Mouse (Mus musculus) ES-Bruce4 (cell line): Measurements from ENCODE around the gene Fxyd5.

ENCODE experiments used
- CTCF ChIP-seq: IDR thresholded peaks from one replicate; pipeline ENCODE4 v1.8.1; 2011; ENCODE audit warnings: low read depth, low read length
- POLR2A ChIP-seq: IDR thresholded peaks from one replicate; pipeline ENCODE4 v1.8.1; 2011; ENCODE audit warnings: low read length; ENCODE audit not compliant: insufficient read depth

GRCm38 (mm10) chr7:31077885-31078445 is 35.7 kb upstream of the Fxyd5 start:
- TF ChIP-seq CTCF = peak; percentile 44
- no peak for TF ChIP-seq POLR2A
